Mouse (Mus musculus) activated CD4-positive, CD25-positive, alpha-beta regulatory T cell, adult 9 weeks (primary cell): ENCODE measurements around the gene Arsk. TPM values are rescaled to one million over a fixed set of nuclear protein-coding genes. Genes with fewer than 3 reads are reported as not detected.

ENCODE experiments used
- polyA plus RNA-seq: library from polyadenylated mRNA; unstranded; fragments of 100-300 nt; shearing (Covaris generic); gene quantifications from one replicate; pipeline ENCODE4 v1.2.1, GENCODE M21; 2017

Arsk gene
- polyA plus RNA-seq, result 6.6 TPM

GRCm38 (mm10) chr13:76098493-76099303 is at the start of gene Arsk, which contains the start of gene Ttc37:
Gene Arsk (minus strand): TSS chr13:76098660.
Gene Ttc37 (plus strand): TSS chr13:76098734.

GRCm38 (mm10) chr13:76056896-76057266 is 41.6 kb downstream of the Arsk start, which contains the start of gene Gpr150:
Gene Gpr150 (minus strand): TSS chr13:76056996.

GRCm38 (mm10) chr13:76017974-76018843 is 80.3 kb downstream of the Arsk start, which contains the start of gene Rfesd:
Gene Rfesd (minus strand): TSS chr13:76018719.

Other genes starting within 250 kb of the Arsk start
- gene Rhobtb3, start 154.7 kb downstream of the Arsk start, polyA plus RNA-seq, result not detected
- gene Spata9, start 131.5 kb downstream of the Arsk start, polyA plus RNA-seq, result not detected
- 35.7 TPM for gene Rfesd, start 79.9 kb downstream of the Arsk start, polyA plus RNA-seq
- gene Gpr150, start 41.7 kb downstream of the Arsk start, polyA plus RNA-seq, result not detected
- 26.1 TPM for gene Ttc37, start 74 bp upstream of the Arsk start, polyA plus RNA-seq
- gene Fam81b, start 206.4 kb upstream of the Arsk start, polyA plus RNA-seq, result not detected